Mouse (Mus musculus): ENCODE measurements at regions not wholly inside any gene's neighbourhood (a gene's known extent, or its start where the extent isn't known, plus 50 kb on each side); places are given as distances from the start of the nearest gene placed in this dataset.

DNA sequence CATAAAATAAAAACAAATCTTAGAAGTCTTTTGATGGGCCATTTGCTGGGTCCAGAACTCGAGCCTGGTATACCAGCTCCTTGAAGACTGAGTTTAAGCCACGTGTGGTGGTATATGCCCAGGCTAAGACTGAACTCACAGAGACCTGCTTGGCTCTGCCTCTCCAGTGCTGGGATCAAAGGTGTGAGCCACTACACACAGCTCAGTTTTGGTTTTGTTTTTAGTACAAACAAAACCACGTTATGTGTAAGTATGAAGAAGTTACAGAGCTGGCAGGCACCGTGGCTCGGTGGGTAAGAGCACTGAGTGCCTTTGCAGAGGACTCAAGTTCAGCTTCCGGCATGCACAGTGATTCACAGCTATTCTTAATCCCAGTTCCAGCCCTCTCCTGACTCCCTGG lies 75.6 kb downstream of the Wdr5 start:
- no peak for DNase-seq

DNA sequence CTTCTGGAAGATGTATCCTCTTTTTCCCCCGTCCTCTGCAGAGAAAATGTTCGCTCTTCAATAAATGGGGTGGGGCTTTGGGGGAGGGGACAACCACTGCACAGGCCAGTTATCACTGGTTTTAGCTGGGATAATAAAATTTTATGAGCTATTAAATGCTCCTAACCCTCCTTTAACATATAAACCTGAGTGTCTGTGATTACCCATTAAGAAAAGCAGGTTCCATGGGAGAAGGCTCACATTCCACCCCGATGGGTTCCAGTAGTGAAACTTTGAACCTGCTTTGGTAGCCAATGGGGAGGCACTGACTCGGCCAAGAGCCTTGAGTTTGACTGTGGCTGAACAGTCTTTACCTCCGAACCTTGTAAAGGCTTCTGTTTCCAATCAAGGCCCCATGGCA lies 76.7 kb downstream of the Wdr5 start:
- no peak for DNase-seq

DNA sequence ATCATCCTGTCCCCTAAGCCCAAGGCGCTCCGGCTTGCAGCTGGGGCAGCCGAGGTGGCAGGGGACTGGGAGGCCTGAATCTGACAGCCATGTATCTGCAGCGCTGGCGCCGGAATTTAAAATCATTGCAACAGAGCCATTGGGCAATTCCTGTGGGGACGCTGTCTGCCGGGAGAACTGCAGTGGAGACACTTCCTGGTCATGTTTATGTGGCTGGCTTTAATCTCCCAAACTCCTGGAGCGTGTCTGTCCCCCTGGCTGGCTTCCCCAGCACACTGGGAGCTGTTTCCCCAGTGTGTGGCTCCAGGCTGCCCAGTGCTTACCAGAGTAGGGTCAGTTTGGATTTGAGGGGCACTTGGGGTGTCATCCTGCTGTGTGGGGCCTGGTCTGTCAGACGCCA lies 78.4 kb downstream of the Wdr5 start:
- no peak for DNase-seq

- DNase-seq = no peak
These were observed 80.3 kb downstream of the Wdr5 start for GRCm38 (mm10) chr2:27595251-27595650.

GRCm38 (mm10) chr2:27596217-27596616 lies 80.0 kb upstream of the Rxra start:
- no peak for DNase-seq

GRCm38 (mm10) chr2:27596966-27597365 lies 79.3 kb upstream of the Rxra start:
- peak in 1 of 2 experiments; percentile 60 for DNase-seq

GRCm38 (mm10) chr2:27597901-27598300 lies 78.3 kb upstream of the Rxra start:
- DNase-seq = peak in 1 of 2 experiments; percentile 44

GRCm38 (mm10) chr2:27599061-27599768 lies 77.0 kb upstream of the Rxra start:
- DNase-seq = peak; percentile 86 to 90

- no peak for DNase-seq
These were observed 76.5 kb upstream of the Rxra start for GRCm38 (mm10) chr2:27599769-27600167.

GRCm38 (mm10) chr2:27603333-27603732 lies 72.9 kb upstream of the Rxra start:
- DNase-seq = no peak

GRCm38 (mm10) chr2:27604588-27604987 lies 71.7 kb upstream of the Rxra start:
- no peak for DNase-seq

DNA sequence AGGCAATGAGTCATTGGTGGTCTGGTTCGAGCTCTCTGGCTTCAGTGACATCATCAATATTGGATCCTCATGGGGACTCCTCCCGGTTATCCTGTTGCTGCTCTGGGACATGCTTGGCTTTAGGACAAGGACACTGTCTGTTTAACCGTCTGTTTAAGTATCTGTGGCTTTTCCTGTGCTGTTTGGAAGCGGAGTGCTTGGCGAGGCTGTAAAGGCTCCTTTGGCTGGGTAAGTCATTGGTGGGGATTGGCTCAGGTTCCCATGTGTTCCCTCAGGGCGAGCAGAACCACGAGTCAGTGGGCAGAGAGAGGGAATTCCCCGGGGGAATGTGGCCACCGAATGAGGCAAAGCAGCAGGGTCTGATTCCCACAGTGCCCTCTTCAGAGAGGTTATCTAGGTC lies 69.4 kb upstream of the Rxra start:
- no peak for DNase-seq

DNA sequence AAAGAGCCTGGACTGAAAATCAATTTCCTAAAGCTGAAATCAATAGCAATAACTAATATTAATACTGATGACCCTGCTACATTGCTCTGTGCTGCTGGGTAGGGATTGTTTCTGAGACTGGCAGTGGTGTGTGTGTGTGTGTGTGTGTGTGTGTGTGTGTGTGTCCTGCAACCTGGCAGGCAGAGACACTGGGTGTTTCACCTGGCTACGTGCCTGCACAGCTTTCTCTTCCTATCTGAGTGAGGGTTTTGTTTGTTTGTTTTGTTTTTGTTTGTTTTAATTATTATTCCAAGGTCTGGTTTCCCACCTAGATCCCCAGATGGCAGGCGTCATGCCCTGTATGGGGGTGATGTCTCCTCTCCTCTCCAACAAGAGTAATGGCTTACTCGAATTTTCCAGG lies 54.5 kb upstream of the Rxra start:
- DNase-seq = peak; percentile 37 to 65

- DNase-seq = no peak
These were observed 51.4 kb upstream of the Rxra start for GRCm38 (mm10) chr2:27624656-27625366.
